Mouse (Mus musculus) left cerebral cortex, postnatal 14 days (tissue): ENCODE results near the gene Dcdc2a. TPM values are rescaled to one million over a fixed set of nuclear protein-coding genes. Genes with fewer than 3 reads are reported as not detected.

Experiments used
- DNase-seq, 2 experiments: peaks; one replicate each; pipeline ENCODE4 v3.0.0; 2021 to 2022; ENCODE audit warnings: low spot score in 2 of 2, mixed read lengths in 1 of 2
- intact Hi-C: fragments of 180-260 bp; cut with DNase I; formaldehyde crosslinking; loops from one replicate; pipeline ENCODE4 v1.15.1; 2025
- long read RNA-seq, 2 experiments: library from polyadenylated mRNA; stranded (forward); transcript quantifications; one replicate each; pipeline ENCODE4 v2.0.0; 2021
- total RNA-seq, 2 experiments: library from RNA; stranded (reverse); gene quantifications; 2 replicates each; pipeline ENCODE4 v1.2.3; 2021

Dcdc2a gene
- 1 to 10 TPM; 3.5 to 8.5 TPM for total RNA-seq
- long read RNA-seq, experiment 1, full-length matches to known transcripts = 2 of 4 reads
- long read RNA-seq, experiment 1, partial matches to known transcripts = 0 of 4 reads
- long read RNA-seq, experiment 1, other reads (novel, unspliced or antisense) = 2 of 4 reads
- long read RNA-seq, experiment 2, full-length matches to known transcripts = 2 of 7 reads
- long read RNA-seq, experiment 2, partial matches to known transcripts = 0 of 7 reads
- long read RNA-seq, experiment 2, other reads (novel, unspliced or antisense) = 5 of 7 reads

DNA sequence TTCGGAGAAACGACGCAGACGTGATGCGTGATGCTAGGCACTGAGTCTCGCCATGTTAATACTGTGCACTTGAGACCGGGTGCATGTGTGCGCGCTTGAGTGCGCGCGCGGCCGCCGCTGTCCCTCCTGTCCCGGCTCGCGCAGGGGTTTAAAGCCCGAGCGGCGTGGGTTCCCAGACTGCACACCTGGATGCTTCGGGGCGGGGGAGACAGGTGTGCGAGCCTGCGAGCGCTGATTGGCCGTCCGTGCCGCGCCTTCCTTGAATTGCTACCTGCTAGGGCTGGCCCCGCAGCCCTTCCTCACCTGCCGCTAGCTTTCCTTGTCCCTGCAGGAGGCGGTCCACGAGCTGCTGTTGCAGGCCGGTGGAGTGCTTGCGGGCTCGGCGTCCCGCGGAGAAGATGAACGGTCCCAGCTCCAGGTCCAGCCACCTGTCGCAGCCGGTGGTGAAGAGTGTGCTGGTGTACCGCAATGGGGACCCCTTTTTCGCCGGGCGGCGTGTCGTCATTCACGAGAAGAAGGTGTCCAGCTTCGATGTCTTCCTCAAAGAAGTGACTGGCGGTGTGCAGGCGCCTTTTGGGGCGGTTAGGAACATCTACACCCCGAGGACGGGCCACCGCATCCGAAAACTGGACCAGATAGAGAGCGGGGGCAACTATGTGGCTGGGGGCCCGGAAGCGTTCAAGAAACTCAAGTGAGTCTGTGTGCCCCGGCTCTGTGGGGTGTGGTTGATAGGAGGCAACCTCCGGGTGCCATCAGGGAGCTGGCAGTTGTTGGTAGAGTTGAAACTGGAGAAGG is at the start of gene Dcdc2a:
Gene Dcdc2a (plus strand): TSS at position 132 of the 795 bp plus-strand sequence.
- intact Hi-C loops = loop anchor here (2.0 kb wide), 1 partner anchor 59 kb away; no protein-coding TSS in a partner anchor

DNA sequence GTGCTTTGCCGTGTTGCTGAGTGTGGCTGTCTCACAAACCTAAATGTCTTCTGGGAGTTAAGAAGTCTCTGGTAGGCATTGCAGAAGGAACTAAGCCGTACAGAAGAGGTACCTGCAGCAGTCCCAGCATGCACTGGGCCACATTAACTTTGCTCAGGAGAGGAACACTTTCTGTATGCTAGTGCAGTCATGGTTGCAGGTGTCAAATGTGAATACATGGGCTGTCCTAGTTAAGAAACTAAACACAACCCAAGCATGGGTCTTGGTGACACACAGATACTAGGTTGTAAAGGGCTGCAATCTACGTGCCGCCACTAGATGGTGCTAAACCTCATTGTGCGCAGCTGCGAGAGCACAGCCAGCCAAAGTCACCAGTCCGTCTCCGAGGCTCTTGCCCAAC is 48.7 kb upstream of the Dcdc2a start:
- intact Hi-C loops = no loop called here
- peak; percentile 52 to 70 for DNase-seq

More for the DNA sequence above, at the start of gene Dcdc2a:
- DNase-seq = peak in 1 of 2 experiments; percentile 9

- intact Hi-C loops = no loop called here
- DNase-seq = no peak
Measured at GRCm38 (mm10) chr13:25018316-25018715, 37.5 kb upstream of the Dcdc2a start.

GRCm38 (mm10) chr13:25019793-25020539 is 35.8 kb upstream of the Dcdc2a start, which contains the start of gene Mrs2:
Gene Mrs2 (minus strand): TSS chr13:25020379.
- peak; percentile 76 to 89 for DNase-seq
- intact Hi-C loops = no loop called here

- no peak for DNase-seq
- intact Hi-C loops = no loop called here
Measured at GRCm38 (mm10) chr13:25020540-25020892, 35.3 kb upstream of the Dcdc2a start.

- DNase-seq = no peak
- intact Hi-C loops = no loop called here
Measured at GRCm38 (mm10) chr13:25022386-25022785, 33.4 kb upstream of the Dcdc2a start.

DNA sequence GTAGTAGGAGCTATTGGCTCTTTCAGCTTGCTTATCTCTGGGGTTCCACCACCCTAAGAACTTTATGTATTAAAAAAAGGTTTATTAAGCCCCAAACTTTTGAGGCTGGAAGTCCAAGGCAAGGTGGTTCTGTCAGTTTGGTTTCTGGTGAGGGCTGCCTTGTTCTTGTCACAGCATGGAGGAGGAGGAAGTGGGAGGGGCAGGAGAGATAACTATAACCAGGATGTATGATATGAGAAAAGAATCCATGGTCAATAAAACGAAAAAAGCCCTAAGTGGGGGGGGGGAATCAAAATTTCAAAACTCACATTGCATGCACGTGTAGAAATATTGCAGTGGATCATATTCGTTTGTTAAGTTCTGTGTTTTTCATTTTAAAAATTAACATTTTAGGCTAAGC is 32.7 kb upstream of the Dcdc2a start:
- intact Hi-C loops = no loop called here
- no peak for DNase-seq

GRCm38 (mm10) chr13:25024655-25025054 is 31.1 kb upstream of the Dcdc2a start:
- peak in 1 of 2 experiments; percentile 52 for DNase-seq
- intact Hi-C loops = loop anchor here (1.0 kb wide), 1 partner anchor 91 kb away; no protein-coding TSS in a partner anchor

DNA sequence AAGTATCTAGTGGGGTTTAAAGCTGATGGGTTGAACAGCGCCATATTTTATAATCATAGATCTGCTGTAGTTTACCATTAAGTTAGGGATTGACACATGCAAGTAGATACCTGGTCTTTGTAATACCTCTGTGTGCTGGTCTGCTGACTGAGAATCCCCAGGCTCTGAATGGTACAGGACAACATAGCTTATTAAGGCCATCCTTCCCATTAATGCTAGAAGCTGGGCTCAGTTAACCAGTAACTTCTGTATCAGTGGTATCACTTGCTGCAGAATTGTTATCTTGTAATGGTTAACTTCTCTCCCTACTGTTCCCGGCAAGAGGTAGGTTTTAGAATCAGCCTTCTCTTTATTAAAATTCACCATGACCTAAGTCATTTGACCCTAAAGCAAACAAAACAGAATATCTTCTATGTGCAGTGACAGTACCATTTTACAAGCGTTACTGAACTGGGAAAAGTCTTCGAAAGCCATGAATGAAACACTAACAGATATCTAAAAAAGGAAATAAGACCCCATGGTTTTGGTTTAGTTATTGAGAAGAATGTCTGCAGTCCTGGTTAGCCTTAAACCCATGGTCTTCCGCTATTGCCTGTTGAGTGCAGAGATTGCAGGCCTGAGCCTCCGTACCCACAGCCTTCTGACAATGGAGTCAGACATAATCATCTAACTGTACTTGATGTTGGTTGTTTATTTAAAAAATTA is 29.2 kb upstream of the Dcdc2a start:
- intact Hi-C loops = no loop called here
- no peak for DNase-seq

DNA sequence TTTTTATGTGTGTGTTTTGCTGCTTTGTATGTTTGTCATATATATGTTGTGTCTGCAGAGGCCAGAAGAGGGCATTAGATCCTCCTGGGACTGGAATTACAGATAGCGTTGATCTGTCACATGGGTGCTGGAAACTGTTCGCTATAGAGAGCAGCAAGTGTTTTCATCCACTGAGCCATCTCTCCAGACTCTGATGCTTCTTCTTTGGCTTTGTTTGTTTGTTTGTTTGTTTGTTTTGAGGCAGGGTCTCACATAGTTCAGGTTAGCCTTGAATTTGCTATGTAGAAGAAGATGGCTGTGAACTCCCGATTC is 28.7 kb upstream of the Dcdc2a start:
- DNase-seq = no peak
- intact Hi-C loops = no loop called here

DNA sequence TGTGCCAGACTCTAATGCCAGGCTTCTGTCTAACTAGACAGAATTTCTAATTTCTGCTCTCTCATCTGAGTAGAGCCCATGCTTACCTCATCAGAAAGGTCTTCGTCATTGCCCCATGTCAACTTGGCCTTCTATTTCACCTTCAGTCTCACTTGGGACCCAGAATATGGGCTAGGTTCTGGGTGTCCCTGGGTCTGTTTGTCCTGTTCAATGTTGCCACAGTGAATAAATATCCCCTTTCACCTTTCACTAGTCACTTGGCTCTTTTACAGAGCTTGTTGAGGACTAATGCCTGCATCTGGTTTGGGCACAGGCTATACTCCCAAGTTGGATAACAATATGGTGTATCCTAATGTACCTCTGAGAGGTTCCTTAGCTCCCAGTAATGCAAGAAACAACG is 16.3 kb upstream of the Dcdc2a start:
- intact Hi-C loops = no loop called here
- DNase-seq = no peak

- no peak for DNase-seq
- intact Hi-C loops = no loop called here
Measured at GRCm38 (mm10) chr13:25052671-25053070, 3.1 kb upstream of the Dcdc2a start.

DNA sequence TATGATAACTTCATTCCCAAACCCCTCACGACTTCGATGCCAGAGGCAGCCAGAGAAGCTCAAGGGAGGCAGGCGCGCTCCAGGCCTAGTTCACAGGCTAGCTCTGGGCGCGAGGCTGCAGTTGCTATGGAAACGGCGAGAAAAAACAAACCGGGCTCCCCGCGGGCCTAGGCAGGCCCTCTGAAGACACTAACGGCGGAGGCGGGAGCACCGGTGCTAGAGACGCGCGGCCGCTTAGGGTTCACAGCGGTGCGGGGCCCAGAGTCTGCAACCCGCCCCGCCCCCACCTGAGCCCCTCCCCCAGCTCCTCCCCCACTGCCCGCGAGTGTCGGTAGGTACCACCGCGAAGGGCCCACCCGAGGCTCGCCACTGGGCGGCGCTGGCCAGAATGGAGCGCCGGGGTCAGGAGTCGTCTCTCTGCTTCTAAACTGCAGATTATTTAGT is 671 bp upstream of the Dcdc2a start:
- intact Hi-C loops = loop anchor here (2.0 kb wide), 1 partner anchor 60 kb away; no protein-coding TSS in a partner anchor
- DNase-seq = peak; percentile 72 to 79

- DNase-seq = no peak
- intact Hi-C loops = no loop called here
Measured at GRCm38 (mm10) chr13:25066659-25067058, 10.9 kb downstream of the Dcdc2a start.

GRCm38 (mm10) chr13:25067183-25067582 is 11.4 kb downstream of the Dcdc2a start:
- intact Hi-C loops = no loop called here
- no peak for DNase-seq

DNA sequence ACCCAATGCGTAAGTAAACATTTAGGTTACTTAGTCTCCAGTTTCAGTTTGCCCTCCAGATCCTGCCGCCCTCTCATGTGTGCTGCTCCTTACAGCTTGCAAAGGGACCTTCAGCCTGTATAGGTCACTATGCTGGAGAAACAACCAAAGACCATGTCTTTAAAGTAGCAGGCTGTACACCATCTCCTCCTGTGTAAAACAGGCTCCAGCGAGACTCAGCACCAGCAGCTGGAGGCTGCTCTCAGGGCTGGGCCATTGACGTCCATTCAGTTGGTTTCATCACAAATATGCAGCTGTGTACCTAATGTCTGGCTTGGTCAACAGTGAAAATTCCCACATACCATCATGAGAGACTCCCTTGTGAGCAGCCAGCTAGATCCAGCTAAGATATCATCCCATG is 14.0 kb downstream of the Dcdc2a start:
- intact Hi-C loops = no loop called here
- no peak for DNase-seq

- DNase-seq = no peak
- intact Hi-C loops = no loop called here
Measured at GRCm38 (mm10) chr13:25070791-25071190, 15.0 kb downstream of the Dcdc2a start.

GRCm38 (mm10) chr13:25077262-25077661 is 21.5 kb downstream of the Dcdc2a start:
- intact Hi-C loops = no loop called here

DNA sequence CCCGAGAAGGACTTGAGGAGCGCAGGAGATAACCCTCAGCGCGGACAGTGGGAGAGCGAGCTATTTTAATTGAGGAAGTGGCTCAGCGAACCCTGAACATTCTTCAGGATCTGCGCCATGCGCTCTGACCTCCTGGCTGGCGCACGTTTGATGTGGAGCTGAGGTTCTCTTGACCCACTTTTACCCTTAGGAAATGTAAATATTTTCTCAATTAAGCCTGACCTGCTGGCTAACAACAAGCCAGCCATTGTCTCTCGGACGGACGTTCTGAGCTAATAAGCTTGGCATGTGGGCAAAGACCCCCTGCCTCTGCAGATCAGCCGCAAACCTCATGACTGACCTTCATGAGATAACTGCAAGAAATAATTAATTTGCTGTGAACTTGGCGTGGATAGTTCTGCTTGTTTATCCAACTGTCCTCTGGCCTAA is 27.4 kb downstream of the Dcdc2a start:
- peak in 1 of 2 experiments; percentile 9 for DNase-seq
- intact Hi-C loops = no loop called here

More at GRCm38 (mm10) chr13:25077262-25077661, 21.5 kb downstream of the Dcdc2a start:
- DNase-seq = no peak
